ENCODE assay signal across 8 mouse cellular contexts in genomic region chr5:125024002-125024401, GRCm38 (mm10). TPM values are rescaled to one million over a fixed set of nuclear protein-coding genes. Genes with fewer than 3 reads are reported as not detected.
DNase-seq lines count a peak whose midpoint lies in the region; ATAC-seq and TF ChIP-seq lines count a peak whose summit lies in the region.

No protein-coding gene starts in this region.

- H3K9ac ChIP-seq in forebrain, postnatal 0 days, result no peak overlapping the region

- peak; percentile 39; the same call in 1 of the 2 replicates for ATAC-seq in forebrain, postnatal 0 days
- ATAC-seq in monocyte, adult 5-6 weeks (replicated peaks; ENCODE audit: insufficient number of reproducible peaks, low FRiP score, low TSS enrichment, poor library complexity, severe bottlenecking), result no peak
- ATAC-seq in inflammation-experienced regulatory T-cells, adult 6 months, result no peak

- peak; percentile 79 to 85 for DNase-seq in cerebellum, postnatal 14 days
- DNase-seq in cerebellum, adult 11-12 months, result no peak
- no peak for DNase-seq in left cerebral cortex, adult 2 months (ENCODE audit: extremely low spot score in 1 of 2, low spot score in 2 of 2)
- no peak for DNase-seq in left cerebral cortex, postnatal 10 days (ENCODE audit: extremely low spot score in 1 of 2, low spot score in 2 of 2)
- peak; percentile 65 for DNase-seq in forebrain, postnatal 0 days

- peak; percentile 59 for TF ChIP-seq CTCF in left cerebral cortex, adult 2 months (IDR thresholded peaks at IDR 0.05)
- TF ChIP-seq CTCF in E14TG2a.4 (conservative IDR thresholded peaks at IDR 0.05; ENCODE audit: low read length), result peak; percentile 20; the same call in 1 of the 2 replicates
- TF ChIP-seq CTCF in forebrain, postnatal 0 days (IDR thresholded peaks at IDR 0.05; ENCODE audit: low read depth), result peak; percentile 81

- no peak overlapping the region for H3K27ac ChIP-seq in left cerebral cortex, adult 2 months
- no peak overlapping the region for H3K27ac ChIP-seq in forebrain, postnatal 0 days (ENCODE audit: low read depth, low read length)

- H3K36me3 ChIP-seq in E14TG2a.4 (ENCODE audit: insufficient read depth, low read length), result peaks cover 83% of the 10 kb centered on the region
- H3K36me3 ChIP-seq in forebrain, postnatal 0 days (ENCODE audit: insufficient read depth), result peaks cover 80% of the 10 kb centered on the region

- H3K4me2 ChIP-seq in forebrain, postnatal 0 days (ENCODE audit: low read depth), result no peak overlapping the region

- intact Hi-C loops in left cerebral cortex, adult 2 months (cut with DNase I), result loop anchor here (5.0 kb wide), 1 partner anchor 248 kb away; no protein-coding TSS in a partner anchor
- intact Hi-C loops in left cerebral cortex, postnatal 10 days (cut with DNase I), result loop anchor here (10.0 kb wide), 1 partner anchor 119 kb away; no protein-coding TSS in a partner anchor

- peaks cover 25% of the 10 kb centered on the region for H3K4me1 ChIP-seq in E14TG2a.4 (replicated peaks; ENCODE audit: low read depth, low read length)
- no peaks in the 10 kb centered on the region for H3K4me1 ChIP-seq in forebrain, postnatal 0 days (ENCODE audit: insufficient read depth)

- H3K27me3 ChIP-seq in E14TG2a.4 (ENCODE audit: insufficient read depth, low read length), result no peaks in the 10 kb centered on the region
- H3K27me3 ChIP-seq in forebrain, postnatal 0 days (ENCODE audit: insufficient read depth, low read length), result no peaks in the 10 kb centered on the region

- H3K9me3 ChIP-seq in E14TG2a.4 (ENCODE audit: low read length), result no peaks in the 10 kb centered on the region
- no peaks in the 10 kb centered on the region for H3K9me3 ChIP-seq in forebrain, postnatal 0 days (ENCODE audit: low read length)

- 77% methylated on average over 14 of the region's 14 CpGs for WGBS in forebrain, postnatal 0 days

- no peak overlapping the region for H3K4me3 ChIP-seq in left cerebral cortex, adult 2 months
- no peak overlapping the region for H3K4me3 ChIP-seq in E14TG2a.4 (replicated peaks; ENCODE audit: low read length)
- H3K4me3 ChIP-seq in forebrain, postnatal 0 days (ENCODE audit: low read depth, low read length), result no peak overlapping the region

RNA-seq across cellular contexts. Expression of gene Rflna, which starts 21.0 kb away (rescaled TPM):
- 1 to 10 TPM in 1 of 2 experiments, not detected in 1; 1.0 TPM for total RNA-seq in left cerebral cortex, adult 2 months (2021)
- total RNA-seq in left cerebral cortex, postnatal 10 days (2021), result 1 to 10 TPM; 1.4 to 1.5 TPM
- total RNA-seq in forebrain, postnatal 0 days (2014; rRNA removed), result 3.2 and 6.2 TPM in 2 replicates
- 4.4 and 4.8 TPM in 2 replicates for polyA plus RNA-seq in forebrain, postnatal 0 days (2015; fragmentation: Nextera tagmentation; extraction: Ambion mirVana)
- total RNA-seq in monocyte, adult 5-6 weeks (2017), result not detected in 3 replicates
- under 1 TPM in 2 of 3 experiments, not detected in 1; 0.36 to 0.87 TPM for polyA plus RNA-seq in inflammation-experienced regulatory T-cells, adult 6 months (2017; shearing (Covaris generic))

Comparison
In these comparisons a context has a peak if more than half of its experiments do, and no peak if none do; other contexts are left out.
1. DNase-seq: peak in cerebellum, postnatal 14 days (2 of 2) and forebrain, postnatal 0 days (single experiment); none in cerebellum, adult 11-12 months (single experiment), left cerebral cortex, adult 2 months (0 of 2) and left cerebral cortex, postnatal 10 days (0 of 2).
2. CTCF ChIP-seq: peak in every context shown above with its lines; median percentile 81 in forebrain, postnatal 0 days; 59 in left cerebral cortex, adult 2 months; 20 in E14TG2a.4.